Mouse (Mus musculus) heart, postnatal 0 days (tissue): ENCODE measurements around the gene Tnfaip3.

ENCODE experiments used
- CTCF ChIP-seq: IDR thresholded peaks from 2 replicates; pipeline ENCODE4 v1.5.1; 2016; ENCODE audit warnings: antibody characterized with exemption, control low read depth, low read depth
- EP300 ChIP-seq: IDR thresholded peaks from 2 replicates; pipeline ENCODE4 v1.6.1; 2016; ENCODE audit warnings: antibody characterized with exemption, low read depth

- no peak for TF ChIP-seq CTCF
- TF ChIP-seq EP300 = no peak
Observed at GRCm38 (mm10) chr10:19026710-19027109, 11.3 kb upstream of the Tnfaip3 start.
